Mouse (Mus musculus): ENCODE measurements around the gene Capzb.

Capzb gene

GRCm38 (mm10) chr4:139158350-139158749 is 34.3 kb upstream of the Capzb start:
- Histone ChIP-seq H3K4me1 (replicated peaks; ENCODE audit: low read depth, low read length) (peaks cover 19% of the 10 kb centered on the region), H3K36me3 (ENCODE audit: insufficient read depth, low read length) (no peaks in the 10 kb centered on the region), H3K9me3 (ENCODE audit: low read length) (no peaks in the 10 kb centered on the region), H3K4me3 (replicated peaks; ENCODE audit: low read length) (no peak overlapping the region), H3K27me3 (ENCODE audit: insufficient read depth, low read length) (peaks cover 16% of the 10 kb centered on the region)
- TF ChIP-seq CTCF (conservative IDR thresholded peaks at IDR 0.05; ENCODE audit: low read length): no peak
- TF ChIP-seq POU5F1 (IDR thresholded peaks at IDR 0.05; ENCODE audit: borderline replicate concordance, low read length): no peak
- TF ChIP-seq NANOG (IDR thresholded peaks at IDR 0.05; ENCODE audit: borderline replicate concordance, low read length): no peak

GRCm38 (mm10) chr4:139161076-139161475 is 31.6 kb upstream of the Capzb start:
- Histone ChIP-seq H3K36me3 (ENCODE audit: insufficient read depth, low read length) (no peaks in the 10 kb centered on the region), H3K9me3 (ENCODE audit: low read length) (no peaks in the 10 kb centered on the region), H3K4me1 (replicated peaks; ENCODE audit: low read depth, low read length) (peaks cover 11% of the 10 kb centered on the region), H3K4me3 (replicated peaks; ENCODE audit: low read length) (no peak overlapping the region), H3K27me3 (ENCODE audit: insufficient read depth, low read length) (peaks cover 11% of the 10 kb centered on the region; the same call in 1 of the 2 replicates)
- TF ChIP-seq POU5F1 (IDR thresholded peaks at IDR 0.05; ENCODE audit: borderline replicate concordance, low read length) (no peak), CTCF (conservative IDR thresholded peaks at IDR 0.05; ENCODE audit: low read length) (no peak), NANOG (IDR thresholded peaks at IDR 0.05; ENCODE audit: borderline replicate concordance, low read length) (no peak)

- H3K4me3 ChIP-seq (replicated peaks; ENCODE audit: low read length): no peak overlapping the region
- H3K36me3 ChIP-seq (ENCODE audit: insufficient read depth, low read length): no peaks in the 10 kb centered on the region
- H3K9me3 ChIP-seq (ENCODE audit: low read length): no peaks in the 10 kb centered on the region
- H3K4me1 ChIP-seq (replicated peaks; ENCODE audit: low read depth, low read length): peaks cover 19% of the 10 kb centered on the region
- peaks cover 8% of the 10 kb centered on the region; the same call in 1 of the 2 replicates for H3K27me3 ChIP-seq (ENCODE audit: insufficient read depth, low read length)
- no peak for TF ChIP-seq NANOG (IDR thresholded peaks at IDR 0.05; ENCODE audit: borderline replicate concordance, low read length)
- TF ChIP-seq CTCF (conservative IDR thresholded peaks at IDR 0.05; ENCODE audit: low read length): no peak
- no peak for TF ChIP-seq POU5F1 (IDR thresholded peaks at IDR 0.05; ENCODE audit: borderline replicate concordance, low read length)
Measured at GRCm38 (mm10) chr4:139164082-139164481, 28.6 kb upstream of the Capzb start.

GRCm38 (mm10) chr4:139165259-139165658 is 27.4 kb upstream of the Capzb start:
- Histone ChIP-seq H3K4me1 (replicated peaks; ENCODE audit: low read depth, low read length) (peaks cover 30% of the 10 kb centered on the region), H3K36me3 (ENCODE audit: insufficient read depth, low read length) (no peaks in the 10 kb centered on the region), H3K27me3 (ENCODE audit: insufficient read depth, low read length) (peaks cover 8% of the 10 kb centered on the region; the same call in 1 of the 2 replicates), H3K4me3 (replicated peaks; ENCODE audit: low read length) (0 out of 2 replicates have a peak overlapping the region, but pooled peaks have one; percentile 13), H3K9me3 (ENCODE audit: low read length) (no peaks in the 10 kb centered on the region)
- TF ChIP-seq POU5F1 (IDR thresholded peaks at IDR 0.05; ENCODE audit: borderline replicate concordance, low read length) (no peak), CTCF (conservative IDR thresholded peaks at IDR 0.05; ENCODE audit: low read length) (no peak), NANOG (IDR thresholded peaks at IDR 0.05; ENCODE audit: borderline replicate concordance, low read length) (no peak)

GRCm38 (mm10) chr4:139166244-139166643 is 26.5 kb upstream of the Capzb start:
- TF ChIP-seq POU5F1 (IDR thresholded peaks at IDR 0.05; ENCODE audit: borderline replicate concordance, low read length) (no peak), NANOG (IDR thresholded peaks at IDR 0.05; ENCODE audit: borderline replicate concordance, low read length) (no peak), CTCF (conservative IDR thresholded peaks at IDR 0.05; ENCODE audit: low read length) (no peak)
- Histone ChIP-seq H3K36me3 (ENCODE audit: insufficient read depth, low read length) (no peaks in the 10 kb centered on the region), H3K4me3 (replicated peaks; ENCODE audit: low read length) (no peak overlapping the region), H3K27me3 (ENCODE audit: insufficient read depth, low read length) (peaks cover 8% of the 10 kb centered on the region; the same call in 1 of the 2 replicates), H3K4me1 (replicated peaks; ENCODE audit: low read depth, low read length) (peaks cover 38% of the 10 kb centered on the region), H3K9me3 (ENCODE audit: low read length) (no peaks in the 10 kb centered on the region)

- H3K9me3 ChIP-seq (ENCODE audit: low read length): peaks cover 6% of the 10 kb centered on the region
- TF ChIP-seq CTCF (conservative IDR thresholded peaks at IDR 0.05; ENCODE audit: low read length): no peak
- no peak for TF ChIP-seq NANOG (IDR thresholded peaks at IDR 0.05; ENCODE audit: borderline replicate concordance, low read length)
- TF ChIP-seq POU5F1 (IDR thresholded peaks at IDR 0.05; ENCODE audit: borderline replicate concordance, low read length): no peak
Measured at GRCm38 (mm10) chr4:139167107-139167506, 25.6 kb upstream of the Capzb start.

GRCm38 (mm10) chr4:139168985-139169747 is 23.5 kb upstream of the Capzb start:
- peaks cover 8% of the 10 kb centered on the region; the same call in 1 of the 2 replicates for H3K27me3 ChIP-seq (ENCODE audit: insufficient read depth, low read length)
- peaks cover 38% of the 10 kb centered on the region for H3K4me1 ChIP-seq (replicated peaks; ENCODE audit: low read depth, low read length)
- TF ChIP-seq POU5F1 (IDR thresholded peaks at IDR 0.05; ENCODE audit: borderline replicate concordance, low read length): no peak
- TF ChIP-seq NANOG (IDR thresholded peaks at IDR 0.05; ENCODE audit: borderline replicate concordance, low read length): no peak
- no peak for TF ChIP-seq CTCF (conservative IDR thresholded peaks at IDR 0.05; ENCODE audit: low read length)
- H3K36me3 ChIP-seq (ENCODE audit: insufficient read depth, low read length): no peaks in the 10 kb centered on the region
- H3K4me3 ChIP-seq (replicated peaks; ENCODE audit: low read length): peak overlapping the region; percentile 35
- H3K9me3 ChIP-seq (ENCODE audit: low read length): peaks cover 9% of the 10 kb centered on the region

More at GRCm38 (mm10) chr4:139167107-139167506, 25.6 kb upstream of the Capzb start:
- peaks cover 8% of the 10 kb centered on the region; the same call in 1 of the 2 replicates for H3K27me3 ChIP-seq (ENCODE audit: insufficient read depth, low read length)
- peaks cover 38% of the 10 kb centered on the region for H3K4me1 ChIP-seq (replicated peaks; ENCODE audit: low read depth, low read length)
- H3K36me3 ChIP-seq (ENCODE audit: insufficient read depth, low read length): no peaks in the 10 kb centered on the region
- H3K4me3 ChIP-seq (replicated peaks; ENCODE audit: low read length): no peak overlapping the region

GRCm38 (mm10) chr4:139169748-139170279 is 22.9 kb upstream of the Capzb start:
- TF ChIP-seq POU5F1 (IDR thresholded peaks at IDR 0.05; ENCODE audit: borderline replicate concordance, low read length): no peak
- TF ChIP-seq NANOG (IDR thresholded peaks at IDR 0.05; ENCODE audit: borderline replicate concordance, low read length): no peak
- Histone ChIP-seq H3K27me3 (ENCODE audit: insufficient read depth, low read length) (peaks cover 11% of the 10 kb centered on the region), H3K4me3 (replicated peaks; ENCODE audit: low read length) (peak overlapping the region; percentile 35), H3K9me3 (ENCODE audit: low read length) (peaks cover 9% of the 10 kb centered on the region), H3K4me1 (replicated peaks; ENCODE audit: low read depth, low read length) (peaks cover 36% of the 10 kb centered on the region), H3K36me3 (ENCODE audit: insufficient read depth, low read length) (no peaks in the 10 kb centered on the region)
